Mouse (Mus musculus): ENCODE results near the gene Pgghg.

Pgghg gene

DNA sequence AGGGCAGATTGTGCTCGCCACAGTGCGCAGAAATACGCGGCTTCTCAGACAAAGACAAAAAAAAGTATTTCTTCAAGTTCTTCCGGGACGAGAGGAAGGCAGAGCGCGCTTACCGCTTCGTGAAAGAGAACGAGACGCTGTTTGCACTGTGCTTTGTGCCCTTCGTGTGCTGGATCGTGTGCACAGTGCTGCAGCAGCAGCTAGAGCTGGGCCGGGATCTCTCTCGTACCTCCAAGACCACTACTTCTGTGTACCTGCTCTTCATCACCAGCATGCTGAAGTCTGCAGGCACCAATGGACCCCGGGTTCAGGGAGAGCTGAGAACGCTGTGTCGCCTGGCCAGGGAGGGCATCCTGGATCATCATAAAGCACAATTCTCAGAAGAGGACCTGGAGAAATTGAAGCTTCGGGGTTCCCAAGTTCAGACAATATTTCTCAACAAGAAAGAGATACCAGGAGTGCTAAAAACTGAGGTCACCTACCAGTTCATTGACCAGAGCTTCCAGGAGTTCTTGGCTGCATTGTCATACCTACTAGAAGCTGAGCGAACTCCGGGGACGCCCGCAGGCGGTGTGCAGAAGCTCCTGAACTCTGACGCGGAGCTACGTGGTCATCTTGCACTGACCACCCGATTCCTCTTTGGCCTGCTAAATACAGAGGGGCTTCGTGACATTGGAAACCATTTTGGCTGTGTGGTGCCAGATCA, 18.0 kb upstream of the Pgghg start:
- no peak for DNase-seq

DNA sequence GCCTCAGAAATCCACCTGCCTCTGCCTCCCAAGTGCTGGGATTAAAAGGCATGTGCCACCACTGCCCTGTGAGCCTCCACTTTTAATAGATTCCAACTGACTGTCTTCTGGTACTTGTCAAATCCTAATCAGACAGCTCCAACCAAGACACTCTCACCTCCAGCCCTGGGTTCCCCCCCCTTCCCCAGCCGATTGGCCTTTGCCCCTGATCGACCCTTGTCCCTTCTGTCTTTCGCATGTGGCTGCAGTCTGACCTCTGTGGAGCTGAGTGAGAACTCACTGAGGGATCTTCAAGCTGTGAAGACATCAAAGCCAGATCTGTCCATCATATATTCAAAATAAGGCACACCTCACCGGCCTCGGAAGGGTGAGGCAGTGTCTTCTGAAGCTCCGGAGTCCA, 14.0 kb upstream of the Pgghg start:
- DNase-seq: no peak

DNA sequence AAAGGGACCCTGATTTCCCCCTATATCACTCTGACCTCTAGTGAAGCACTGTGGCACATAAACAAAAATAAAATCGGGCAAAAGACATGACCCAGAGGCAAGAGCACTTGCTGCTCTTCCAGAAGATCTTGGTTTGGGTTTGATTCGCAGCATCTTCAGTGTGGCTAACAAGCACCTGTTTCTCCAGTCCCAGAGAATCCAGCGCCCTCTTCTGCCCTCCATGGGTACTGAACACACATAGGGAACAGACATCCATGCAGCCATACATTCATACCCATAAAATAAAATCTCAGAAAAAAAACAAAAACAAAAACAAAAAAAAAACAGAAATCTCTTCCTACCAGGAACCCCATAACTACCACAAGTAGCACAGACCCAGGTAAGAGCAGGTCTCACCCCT, 2.8 kb upstream of the Pgghg start:
- DNase-seq: no peak

DNA sequence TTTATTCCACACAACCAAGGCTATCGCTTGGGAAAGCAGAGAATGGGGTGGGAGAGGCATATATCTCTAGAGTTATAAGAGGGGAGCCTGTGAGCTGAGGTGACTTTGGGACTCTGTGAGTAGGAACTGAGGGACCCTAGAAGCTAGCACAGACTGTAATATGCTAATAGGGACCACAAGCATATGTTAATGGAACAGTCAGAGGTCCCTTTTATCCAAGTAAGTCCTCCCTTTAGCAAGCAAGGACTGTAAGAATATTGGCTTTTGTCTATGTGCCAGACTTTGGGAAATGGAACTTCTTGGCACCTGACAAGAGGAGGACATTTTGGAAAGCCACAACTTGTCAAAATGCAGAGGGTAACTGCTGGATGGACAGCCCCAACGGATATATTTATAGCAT, 2.3 kb upstream of the Pgghg start:
- DNase-seq: no peak

DNA sequence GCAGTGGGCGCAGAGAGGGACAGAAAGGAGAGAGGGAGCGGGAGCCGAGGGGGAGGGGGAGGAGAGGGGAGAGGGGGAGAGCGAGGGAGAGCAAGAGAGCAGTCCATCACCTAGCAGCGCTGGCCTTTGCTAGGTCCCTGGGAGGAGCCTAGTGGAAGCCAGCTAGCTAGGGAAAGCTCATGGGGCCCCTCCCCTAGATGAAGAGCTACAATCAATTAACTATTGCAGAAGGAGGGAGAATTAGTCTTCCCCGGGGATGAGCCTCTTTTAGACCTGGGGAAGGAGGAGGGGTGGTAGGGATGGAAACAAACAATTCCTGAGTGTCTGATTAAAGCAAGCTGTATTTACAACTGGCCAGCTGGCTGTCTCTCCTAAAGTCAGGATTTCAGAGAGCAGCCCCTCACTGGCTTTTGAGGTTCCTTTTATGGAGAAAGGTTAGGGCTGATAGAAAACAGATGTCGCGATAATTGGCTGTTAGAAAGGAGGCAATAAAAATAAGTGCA, 1.5 kb upstream of the Pgghg start:
- DNase-seq: no peak

DNA sequence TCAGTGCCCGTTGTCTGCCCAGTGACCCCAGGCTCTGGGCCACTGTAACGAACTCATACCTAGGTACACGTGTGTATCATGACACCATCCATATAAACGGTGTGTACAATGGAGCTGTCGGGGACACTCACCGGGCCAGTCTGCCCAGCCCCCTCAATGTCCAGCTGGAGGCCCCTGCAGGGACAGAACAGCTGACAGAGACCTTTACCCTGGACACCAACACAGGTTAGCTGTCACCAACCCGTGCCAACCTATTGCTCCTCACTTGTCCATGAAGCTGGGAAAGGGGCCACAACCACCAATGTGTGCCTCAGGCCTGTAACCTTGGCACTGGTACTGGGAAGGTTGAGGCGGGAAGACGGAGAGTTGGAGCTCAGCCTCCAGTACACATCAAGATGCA, 1.1 kb downstream of the Pgghg start:
- no peak for DNase-seq

DNA sequence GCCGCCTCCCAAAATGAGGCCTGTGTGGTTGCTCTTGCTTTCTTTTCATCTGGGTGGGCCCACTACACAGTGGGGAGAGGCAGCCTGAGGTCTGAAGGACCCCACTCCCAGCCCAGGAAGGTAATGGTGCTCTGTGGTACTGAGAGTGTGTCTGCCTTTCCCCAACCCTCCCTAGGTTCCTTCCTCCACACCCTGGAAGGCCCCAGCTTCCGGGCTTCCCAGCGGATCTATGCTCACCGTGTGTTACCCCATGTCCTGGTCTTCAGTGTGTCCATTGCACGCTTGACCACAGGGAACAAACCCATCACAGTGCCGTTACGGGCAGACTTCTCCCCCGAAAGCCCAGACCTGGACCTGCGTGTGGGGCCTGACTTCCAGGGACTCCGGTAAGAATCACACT, 1.6 kb downstream of the Pgghg start:
- DNase-seq: no peak

DNA sequence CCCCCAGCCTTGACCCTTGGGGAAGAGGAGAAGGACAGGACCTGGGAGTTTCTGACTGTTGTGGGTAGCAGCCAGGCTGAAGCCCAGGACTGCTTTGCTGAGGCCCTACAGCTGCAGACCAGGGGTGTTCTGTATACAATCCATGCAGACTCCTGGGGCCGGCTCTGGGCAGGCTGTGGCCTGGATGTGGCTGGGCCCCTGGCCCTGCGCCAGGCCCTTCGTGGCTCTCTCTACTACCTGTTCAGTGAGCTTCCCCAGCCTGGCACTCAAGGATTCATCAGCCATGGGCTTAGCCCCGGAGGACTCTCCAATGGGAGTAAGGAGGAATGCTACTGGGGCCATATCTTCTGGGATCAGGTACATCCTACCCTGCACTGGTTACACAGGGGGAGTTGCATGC, 2.2 kb downstream of the Pgghg start:
- DNase-seq: no peak

DNA sequence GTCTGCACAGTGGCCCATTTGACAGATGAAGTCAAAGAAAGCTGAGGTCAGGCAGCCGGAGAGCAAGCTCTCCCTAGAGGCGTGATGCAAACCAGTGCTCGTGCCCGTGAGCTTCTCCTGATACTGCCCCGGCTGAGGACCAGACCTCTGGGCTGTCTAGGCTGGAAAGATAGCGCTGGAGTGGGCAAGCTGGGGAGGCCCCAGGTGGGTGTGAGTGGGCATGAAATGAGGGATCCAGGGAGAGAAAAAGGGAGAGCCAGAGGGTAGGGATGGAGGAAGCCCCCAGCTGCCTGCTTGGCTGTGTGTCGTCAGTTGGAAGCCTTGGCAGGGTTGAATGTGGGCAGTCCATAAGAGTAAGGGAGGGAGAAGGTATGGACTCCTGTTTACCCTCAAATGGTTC, 3.0 kb downstream of the Pgghg start:
- DNase-seq: no peak

DNA sequence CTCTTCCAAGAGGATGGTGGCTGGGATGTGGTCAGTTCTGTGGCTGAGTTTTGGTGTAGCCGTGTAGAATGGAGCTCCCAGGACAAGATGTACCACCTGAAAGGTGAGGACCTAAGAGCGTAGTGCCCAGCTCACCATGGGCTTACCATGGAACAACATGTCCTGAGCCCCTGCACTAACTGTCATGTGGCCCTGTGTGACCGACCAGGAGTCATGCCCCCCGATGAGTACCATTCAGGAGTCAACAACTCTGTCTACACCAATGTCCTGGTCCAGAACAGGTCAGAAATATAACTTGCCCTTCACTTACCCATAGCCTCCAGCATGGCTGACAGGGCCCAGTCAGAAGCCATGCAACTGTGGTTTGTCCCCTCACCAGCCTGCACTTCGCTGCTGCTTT, 4.1 kb downstream of the Pgghg start:
- no peak for DNase-seq

DNA sequence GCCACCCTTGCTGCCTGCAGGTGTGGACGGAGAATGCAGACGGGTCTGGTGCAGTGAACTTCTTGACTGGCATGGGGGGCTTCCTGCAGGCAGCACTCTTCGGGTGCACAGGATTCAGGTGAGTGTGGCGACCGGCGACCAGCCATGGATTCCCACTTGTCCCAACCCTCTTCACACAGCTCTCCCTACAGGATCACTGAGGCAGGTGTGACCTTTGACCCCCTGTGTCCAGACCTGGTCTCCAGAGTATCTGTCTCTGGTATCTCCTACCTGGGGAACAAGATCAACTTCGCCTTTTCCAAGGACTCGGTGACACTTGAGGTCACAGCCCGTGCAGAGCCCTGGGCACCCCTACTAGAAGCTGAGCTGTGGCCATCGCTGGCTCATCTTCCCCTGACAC, 5.1 kb downstream of the Pgghg start:
- DNase-seq: no peak

DNA sequence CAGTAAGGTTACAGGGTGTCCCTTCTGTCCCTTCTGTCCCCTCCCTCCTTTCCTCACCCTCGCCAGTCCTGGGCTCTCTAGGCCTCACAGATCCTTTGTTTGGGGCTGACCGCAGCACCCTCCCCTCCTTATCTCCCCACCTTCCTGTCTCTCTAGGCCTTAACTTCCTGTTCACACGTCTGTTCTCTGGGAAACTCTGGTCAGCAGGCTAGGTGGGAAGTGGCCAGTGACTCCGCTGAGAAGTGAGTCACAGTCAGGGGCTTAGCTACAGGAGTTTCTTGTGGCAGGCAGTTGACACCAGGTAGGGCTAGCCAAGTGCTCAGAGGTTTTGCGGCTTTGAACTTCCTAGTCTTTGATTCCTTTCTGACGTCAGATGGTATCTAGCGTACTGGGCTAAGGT, 5.8 kb downstream of the Pgghg start:
- DNase-seq: no peak

DNA sequence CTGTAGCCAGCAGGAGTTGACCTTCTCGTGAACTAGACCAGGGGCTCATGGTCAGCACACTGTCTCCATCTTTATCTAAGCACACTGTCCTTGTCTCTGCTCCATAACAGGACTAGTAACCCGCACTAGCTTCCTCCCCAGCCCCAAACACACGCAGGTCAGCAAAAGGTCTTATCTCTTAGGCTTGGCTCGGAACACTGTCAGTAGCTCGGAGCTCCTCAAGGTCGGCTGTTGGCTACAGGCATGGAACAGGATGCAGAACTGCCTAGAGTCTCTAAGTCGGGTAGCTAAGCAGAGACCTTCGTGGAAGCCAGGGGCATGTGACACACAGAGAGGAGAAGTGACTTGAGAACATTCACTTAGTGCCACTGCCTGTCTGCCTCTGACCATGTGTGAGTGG, 7.0 kb downstream of the Pgghg start:
- no peak for DNase-seq

DNA sequence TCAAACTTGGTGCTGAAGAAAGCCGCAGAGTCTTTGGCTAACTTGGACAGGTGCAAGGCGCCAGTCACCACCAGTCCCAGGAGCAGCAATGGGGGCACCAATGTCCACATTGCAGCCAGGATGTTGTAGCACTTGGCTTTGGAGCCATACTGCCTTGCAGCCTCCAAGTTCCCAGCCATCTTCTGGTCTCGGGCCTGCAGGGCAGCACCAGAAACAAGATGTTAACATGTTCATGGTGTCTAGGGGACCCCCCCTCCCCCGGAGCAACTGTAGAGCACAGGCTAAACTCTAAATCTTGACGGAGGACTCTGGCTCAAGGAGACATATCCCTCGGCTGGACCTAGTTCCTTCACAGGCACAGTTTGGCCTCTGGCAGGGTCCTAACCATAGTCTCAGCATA, 8.1 kb downstream of the Pgghg start:
- DNase-seq: no peak

DNA sequence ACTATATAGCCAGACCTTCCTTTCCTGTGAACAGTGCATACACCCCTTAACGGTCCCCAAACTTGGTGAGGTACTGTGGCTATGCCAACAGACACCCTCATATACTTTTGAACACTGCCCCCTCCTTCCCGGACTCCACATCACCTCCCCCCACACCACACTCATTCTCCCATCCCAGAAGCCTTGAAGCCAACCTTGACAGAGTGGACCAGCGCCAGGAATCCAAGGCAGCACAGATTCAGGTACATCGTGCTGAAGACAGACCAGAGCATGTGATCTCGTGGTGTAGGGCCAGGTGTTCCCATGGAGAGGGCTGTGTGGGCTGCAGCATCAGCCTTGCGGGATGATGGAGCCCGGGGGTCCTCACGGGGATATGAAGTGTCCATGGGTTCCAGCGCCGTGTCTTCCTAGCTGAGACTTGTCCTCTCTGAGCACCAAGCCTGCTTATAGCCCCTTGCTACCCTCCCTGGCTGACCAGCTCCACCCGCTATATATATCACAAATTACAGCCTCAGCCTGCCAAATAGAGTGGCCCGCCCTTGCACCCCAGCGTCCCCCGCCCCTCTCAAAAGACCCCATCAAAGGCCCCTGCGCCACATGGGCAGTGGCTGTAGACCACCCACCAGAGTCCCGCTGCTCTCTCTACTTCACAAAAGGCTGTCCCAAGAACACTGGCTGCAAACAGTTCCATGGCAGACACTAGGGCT, 8.8 kb downstream of the Pgghg start, which contains the start of gene Ifitm5:
Ifitm5 (minus strand) TSS at position 468 of the 707 bp plus-strand sequence.
- DNase-seq: no peak

DNA sequence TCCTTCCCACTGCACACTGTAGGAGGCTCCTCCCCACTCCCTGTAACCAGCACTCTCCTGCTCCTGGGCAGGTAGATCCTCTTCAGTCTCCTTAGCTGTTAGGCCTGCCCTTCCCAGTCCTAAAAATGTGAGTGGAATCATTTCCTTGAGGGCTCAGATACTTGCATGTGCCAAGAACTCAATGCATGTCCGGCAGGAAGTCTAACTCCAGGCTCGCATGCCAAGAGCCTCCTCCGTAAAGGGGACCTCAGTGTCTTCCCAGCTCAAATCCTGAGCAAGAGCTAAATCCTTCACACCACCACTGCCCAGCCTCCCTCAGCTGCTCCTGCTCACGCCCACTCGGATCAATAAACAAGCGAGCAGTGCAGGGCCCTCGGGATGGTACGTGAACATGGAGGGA, 9.9 kb downstream of the Pgghg start:
- no peak for DNase-seq

DNA sequence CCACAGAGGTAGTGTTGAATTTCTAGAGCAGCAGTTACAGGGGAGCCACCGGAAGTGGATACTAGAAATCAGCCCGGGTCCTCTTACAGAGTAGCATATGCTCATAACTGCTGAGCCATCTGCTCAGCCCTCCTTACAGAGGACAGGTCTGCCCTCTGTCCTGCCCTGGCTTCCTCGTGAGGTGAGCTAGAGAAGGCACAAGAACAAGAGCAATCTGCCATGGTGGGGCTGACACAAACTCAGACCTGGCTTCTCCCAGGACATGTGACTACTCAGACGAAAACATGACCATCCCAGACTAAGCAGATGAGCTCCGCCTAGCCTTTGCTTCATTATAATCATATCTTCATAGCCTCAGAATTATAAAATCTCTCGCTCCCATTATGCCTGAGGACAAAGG, 10.6 kb downstream of the Pgghg start:
- DNase-seq: no peak

DNA sequence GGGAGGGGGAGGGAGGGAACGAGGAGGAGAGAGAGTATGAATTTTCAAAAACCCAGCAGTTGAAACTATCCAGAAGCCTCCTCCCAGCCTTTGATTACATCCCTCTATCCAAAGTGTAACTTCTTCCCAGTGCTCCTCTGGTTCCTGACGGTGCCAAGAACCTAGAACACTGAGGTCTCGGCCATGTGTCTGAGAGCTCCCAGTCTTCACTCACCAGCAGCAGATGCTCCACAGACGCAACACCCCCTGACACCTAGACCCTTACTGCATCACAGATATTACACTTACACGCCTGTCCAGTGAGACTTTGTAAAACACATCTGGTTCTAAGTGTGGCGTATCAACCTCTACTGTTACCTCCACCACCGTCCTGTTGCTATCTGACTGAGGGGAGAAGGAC, 11.2 kb downstream of the Pgghg start:
- DNase-seq: no peak

DNA sequence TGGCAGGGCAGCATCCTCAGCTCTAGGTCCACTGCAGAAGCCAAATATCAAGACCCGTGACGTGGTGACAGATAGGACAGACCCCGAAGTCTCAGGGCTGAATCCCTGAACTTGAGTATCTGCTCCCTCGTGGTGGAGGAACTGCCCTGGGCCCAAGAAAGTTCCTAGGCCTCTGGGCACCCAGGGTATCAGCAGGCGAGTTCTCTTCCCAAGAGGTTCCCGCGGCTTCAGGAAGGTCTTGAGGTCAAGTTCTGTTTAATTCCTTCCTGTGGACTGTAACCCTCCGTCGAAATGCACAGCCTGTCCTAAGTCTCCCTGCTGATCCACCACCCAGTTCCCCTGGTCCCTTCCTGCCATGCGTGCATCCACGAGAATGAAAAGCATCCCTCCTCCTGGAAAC, 11.9 kb downstream of the Pgghg start:
- DNase-seq: no peak

DNA sequence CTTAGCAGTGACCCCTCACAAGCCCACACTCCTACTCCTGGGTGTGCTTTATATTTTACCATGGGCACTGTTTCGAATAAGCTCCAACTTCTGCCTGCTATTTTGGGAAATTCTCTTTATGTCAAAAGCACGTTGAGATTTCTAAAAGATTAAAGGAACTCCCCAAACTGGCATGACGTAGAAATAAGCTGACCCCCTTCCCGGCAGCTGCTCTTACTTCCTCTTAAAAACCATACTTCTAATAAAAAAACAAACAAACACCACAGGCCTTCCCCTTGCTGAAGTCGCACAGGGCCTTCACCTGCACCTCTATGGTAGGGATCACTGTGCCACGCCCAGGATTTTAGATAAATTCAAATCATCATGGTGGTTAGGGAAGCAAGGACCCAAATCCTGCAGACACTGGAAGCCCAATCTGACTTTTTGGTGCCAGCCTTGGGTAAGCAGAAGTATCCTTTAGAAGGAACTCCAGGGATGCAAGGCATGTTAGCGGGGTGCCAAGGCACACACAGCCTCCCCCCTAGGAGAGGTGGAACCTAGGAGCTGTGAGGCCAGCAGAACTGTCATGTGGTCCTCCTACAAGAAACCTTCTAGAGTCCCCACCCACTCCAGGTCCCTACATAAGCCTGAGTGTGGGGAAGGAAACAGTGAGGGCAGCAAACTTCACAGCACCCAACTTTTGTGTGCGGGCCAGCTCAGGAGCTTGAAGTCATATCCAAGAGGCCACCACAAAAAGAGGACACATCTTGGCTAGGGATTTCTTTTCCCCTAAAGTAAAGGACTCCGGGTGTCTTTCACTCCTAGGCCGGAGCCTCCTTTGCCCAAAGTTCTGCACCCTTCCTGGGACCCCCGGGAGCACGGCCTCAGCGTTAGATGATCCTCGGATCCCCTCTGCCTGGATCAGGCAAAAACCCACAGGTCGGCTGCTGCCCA, 12.9 kb downstream of the Pgghg start:
- DNase-seq: no peak

DNA sequence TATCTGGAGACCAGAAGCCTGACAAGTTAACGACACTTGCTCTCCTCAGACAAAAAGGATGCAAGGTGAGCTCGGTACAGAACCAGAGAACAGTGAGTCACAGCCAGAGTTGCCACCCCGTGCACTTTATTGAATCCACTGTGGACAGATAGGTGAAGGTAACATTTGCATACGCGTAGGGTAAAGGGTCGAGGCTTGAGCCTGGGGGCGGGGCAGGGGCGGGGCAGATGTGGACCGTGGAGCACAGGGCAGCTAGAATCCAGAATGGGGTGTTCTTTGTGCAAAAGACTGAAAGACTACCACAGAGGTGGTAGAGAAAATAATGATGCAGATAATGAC, 13.5 kb downstream of the Pgghg start:
- no peak for DNase-seq

DNA sequence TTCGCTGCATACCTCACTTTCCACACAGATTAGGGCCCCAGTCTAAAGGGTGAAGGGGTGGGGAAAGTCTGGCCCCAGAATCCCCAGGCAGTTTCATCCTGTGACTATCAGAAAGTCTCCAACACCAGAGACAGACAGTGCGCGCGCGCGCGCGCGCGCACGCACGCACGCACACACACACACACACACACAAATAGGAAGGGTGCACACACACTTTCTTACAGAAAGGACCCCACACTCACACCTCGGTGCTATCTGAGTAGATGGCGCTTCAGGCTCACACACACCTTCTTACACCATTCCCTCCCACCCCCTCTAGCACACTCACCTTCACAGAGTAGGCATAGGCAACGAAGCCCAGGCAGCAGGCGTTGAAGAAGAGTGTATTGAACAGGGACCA, 14.2 kb downstream of the Pgghg start:
- no peak for DNase-seq

DNA sequence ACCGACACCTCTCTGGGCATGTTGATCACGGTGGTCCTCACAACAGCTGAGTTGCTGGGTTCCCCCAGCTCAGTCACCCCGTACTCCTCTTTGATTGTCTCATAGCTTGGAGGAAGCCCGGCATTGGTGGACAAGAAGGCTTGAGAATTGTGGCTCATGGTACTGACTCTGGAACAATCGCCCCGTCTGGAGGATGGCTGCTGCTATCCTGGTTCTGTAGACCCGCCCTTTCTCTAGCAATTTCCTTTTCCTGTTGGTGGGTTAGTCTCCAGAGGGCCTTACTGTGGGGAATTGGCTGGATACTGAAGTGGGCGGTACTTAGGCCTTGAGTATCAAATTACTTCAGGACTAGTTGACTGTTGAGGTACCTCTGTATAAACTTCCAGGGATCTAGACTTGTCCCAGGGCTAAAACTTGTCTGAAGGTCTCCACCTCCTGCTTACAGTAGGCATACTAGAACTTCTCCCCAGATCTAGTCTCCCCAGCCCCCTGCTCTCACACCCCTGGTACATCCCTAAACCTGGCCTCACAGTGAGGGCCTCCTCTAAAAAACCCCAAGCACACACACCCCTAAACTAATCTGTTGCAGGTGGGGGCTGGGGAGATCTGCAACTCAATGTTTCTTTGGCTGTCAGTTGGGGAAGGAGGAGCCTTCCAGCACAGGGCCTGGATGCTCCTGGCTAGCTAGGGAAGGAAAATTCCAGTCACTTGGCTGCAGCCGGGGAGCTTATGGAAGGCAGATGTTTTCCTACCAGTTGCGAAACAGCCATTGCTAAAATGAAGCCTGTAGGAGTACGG, 14.8 kb downstream of the Pgghg start, which contains the start of the genes Gm45717 and Ifitm2:
Gm45717 (minus strand) TSS at position 180 of the 798 bp plus-strand sequence.
Ifitm2 (minus strand) TSS at position 230 of the 798 bp plus-strand sequence.
- DNase-seq: no peak
